Mouse (Mus musculus) gastrocnemius, adult 2 months (tissue): ENCODE results near the gene 1700016H13Rik. TPM values are rescaled to one million over a fixed set of nuclear protein-coding genes. Genes with fewer than 3 reads are reported as not detected.

Source experiments
- DNase-seq: peaks from one replicate; pipeline ENCODE4 v3.0.0; 2022
- H3K27ac ChIP-seq: fragments of 200-600 bp; 2 replicates; pipeline ENCODE4 v1.8.1; 2022; ENCODE audit warnings: mild to moderate bottlenecking
- H3K4me3 ChIP-seq: fragments of 200-600 bp; 2 replicates; pipeline ENCODE4 v1.8.1; 2022; ENCODE audit warnings: mild to moderate bottlenecking, moderate library complexity
- CTCF ChIP-seq: fragments of 200-600 bp; IDR thresholded peaks from 2 replicates; pipeline ENCODE4 v1.8.1; 2022; ENCODE audit warnings: antibody characterized with exemption, mild to moderate bottlenecking, moderate library complexity
- intact Hi-C: fragments of 180-260 bp; cut with DNase I; formaldehyde crosslinking; loops from one replicate; pipeline ENCODE4 v1.15.1; 2025
- total RNA-seq, 2 experiments: library from RNA; stranded (reverse); gene quantifications; 2 replicates each; pipeline ENCODE4 v1.2.3; 2021

1700016H13Rik gene
- total RNA-seq, 2 experiments from 2014 or later, result 0.50 to 0.94 TPM

- intact Hi-C loops, result loop anchor here (2.0 to 5.0 kb wide), 2 partner anchors 61 to 235 kb away; no protein-coding TSS in a partner anchor
- H3K27ac ChIP-seq, result peak within 1 kb of the TSS; percentile 99
Measured at GRCm38 (mm10) chr5:103691624-103692530, 36.1 kb upstream of the 1700016H13Rik start, which contains the start of gene Aff1. TSS of gene Aff1 (plus strand) at chr5:103692374.

GRCm38 (mm10) chr5:103691171-103691570 lies 35.4 kb upstream of the 1700016H13Rik start:
- Histone ChIP-seq H3K4me3 (peak overlapping the region; percentile 98), H3K27ac (peak overlapping the region; percentile 99)
- peak; percentile 53 for TF ChIP-seq CTCF
- peak; percentile 4 for DNase-seq
- intact Hi-C loops, result loop anchor here (5.0 kb wide), 1 partner anchor 236 kb away; no protein-coding TSS in a partner anchor

More at GRCm38 (mm10) chr5:103691624-103692530, 36.1 kb upstream of the 1700016H13Rik start, which contains the start of gene Aff1:
- TF ChIP-seq CTCF, result no peak
- peak within 1 kb of the TSS; percentile 98 for H3K4me3 ChIP-seq
- DNase-seq, result peak; percentile 98

GRCm38 (mm10) chr5:103690190-103690589 lies 34.4 kb upstream of the 1700016H13Rik start:
- peak; percentile 12 for DNase-seq
- Histone ChIP-seq H3K4me3 (no peak overlapping the region), H3K27ac (no peak overlapping the region)
- TF ChIP-seq CTCF, result no peak
- intact Hi-C loops, result loop anchor here (5.0 kb wide), 1 partner anchor 237 kb away; no protein-coding TSS in a partner anchor

GRCm38 (mm10) chr5:103689645-103690044 lies 33.8 kb upstream of the 1700016H13Rik start:
- intact Hi-C loops, result loop anchor here (5.0 kb wide), 1 partner anchor 238 kb away; no protein-coding TSS in a partner anchor
- no peak for TF ChIP-seq CTCF
- Histone ChIP-seq H3K27ac (no peak overlapping the region), H3K4me3 (no peak overlapping the region)
- DNase-seq, result peak; percentile 6

GRCm38 (mm10) chr5:103681824-103682223 lies 26.0 kb upstream of the 1700016H13Rik start:
- H3K4me3 ChIP-seq, result no peak overlapping the region
- intact Hi-C loops, result loop anchor here (5.0 kb wide), 1 partner anchor 160 kb away; no protein-coding TSS in a partner anchor
- no peak for DNase-seq
- TF ChIP-seq CTCF, result no peak
- H3K27ac ChIP-seq, result no peak overlapping the region

GRCm38 (mm10) chr5:103680381-103680780 lies 24.6 kb upstream of the 1700016H13Rik start:
- Histone ChIP-seq H3K4me3 (no peak overlapping the region), H3K27ac (no peak overlapping the region)
- DNase-seq, result peak; percentile 77
- no peak; the same call in none of the 2 replicates for TF ChIP-seq CTCF
- intact Hi-C loops, result loop anchor here (1.0 to 5.0 kb wide), 2 partner anchors 137 to 162 kb away; no protein-coding TSS in a partner anchor

- no peak overlapping the region for H3K4me3 ChIP-seq
- intact Hi-C loops, result no loop called here
- no peak overlapping the region for H3K27ac ChIP-seq
- no peak for DNase-seq
- no peak for TF ChIP-seq CTCF
Measured at GRCm38 (mm10) chr5:103678974-103679373, 23.2 kb upstream of the 1700016H13Rik start.

- intact Hi-C loops, result no loop called here
- H3K4me3 ChIP-seq, result no peak overlapping the region
- peak; percentile 47 for DNase-seq
- TF ChIP-seq CTCF, result no peak
- H3K27ac ChIP-seq, result peak overlapping the region; percentile 51
Measured at GRCm38 (mm10) chr5:103677894-103678293, 22.1 kb upstream of the 1700016H13Rik start.

GRCm38 (mm10) chr5:103676289-103676881 lies 20.6 kb upstream of the 1700016H13Rik start:
- H3K4me3 ChIP-seq, result no peak overlapping the region
- TF ChIP-seq CTCF, result no peak
- intact Hi-C loops, result no loop called here
- no peak for DNase-seq
- H3K27ac ChIP-seq, result no peak overlapping the region

- H3K4me3 ChIP-seq, result no peak overlapping the region
- intact Hi-C loops, result no loop called here
- no peak for DNase-seq
- TF ChIP-seq CTCF, result no peak
- no peak overlapping the region for H3K27ac ChIP-seq
Measured at GRCm38 (mm10) chr5:103674482-103674881, 18.7 kb upstream of the 1700016H13Rik start.

- Histone ChIP-seq H3K27ac (no peak overlapping the region), H3K4me3 (no peak overlapping the region)
- no peak for DNase-seq
- intact Hi-C loops, result no loop called here
- TF ChIP-seq CTCF, result no peak
Measured at GRCm38 (mm10) chr5:103673611-103674010, 17.8 kb upstream of the 1700016H13Rik start.

- no peak for DNase-seq
- no peak for TF ChIP-seq CTCF
- intact Hi-C loops, result no loop called here
- Histone ChIP-seq H3K27ac (no peak overlapping the region), H3K4me3 (no peak overlapping the region)
Measured at GRCm38 (mm10) chr5:103671858-103672257, 16.0 kb upstream of the 1700016H13Rik start.

GRCm38 (mm10) chr5:103665876-103666275 lies 10.1 kb upstream of the 1700016H13Rik start:
- H3K27ac ChIP-seq, result no peak overlapping the region
- no peak overlapping the region for H3K4me3 ChIP-seq
- intact Hi-C loops, result no loop called here
- DNase-seq, result no peak
- no peak for TF ChIP-seq CTCF
